Mouse (Mus musculus) brain, embryonic 18.5 days (tissue): ENCODE results near the gene Tarm1.

Source experiments
- DNase-seq: peaks from one replicate; pipeline ENCODE4 v3.0.0-alpha.2; 2012; ENCODE audit warnings: low read depth, low spot score

The Tarm1 gene

GRCm38 (mm10) chr7:3502439-3502838 lies at the start of gene Tarm1:
TSS of gene Tarm1 (minus strand) at chr7:3502624.
- DNase-seq, result no peak

- DNase-seq, result no peak
Observed at GRCm38 (mm10) chr7:3505913-3506312, 3.5 kb upstream of the Tarm1 start.

DNA sequence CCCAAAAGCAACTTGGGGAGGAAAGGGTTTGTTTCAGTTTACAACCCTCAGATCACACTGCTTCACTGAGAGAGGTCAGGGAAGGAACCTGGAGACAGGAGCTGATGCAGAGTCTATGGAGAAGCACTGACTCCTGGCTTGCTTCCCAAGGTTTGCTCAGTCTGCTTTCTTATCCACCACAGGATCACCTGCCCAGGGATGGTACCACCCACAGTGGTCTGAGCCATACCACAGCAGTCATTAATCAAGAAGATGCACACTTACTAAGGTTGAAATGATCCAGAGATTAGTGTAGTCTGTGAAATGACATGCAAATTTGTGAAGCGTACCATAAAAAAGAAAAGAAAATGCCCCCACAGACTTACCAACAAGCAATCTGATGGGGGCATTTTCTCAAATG lies 2.0 kb downstream of the Tarm1 start:
- DNase-seq, result no peak

DNA sequence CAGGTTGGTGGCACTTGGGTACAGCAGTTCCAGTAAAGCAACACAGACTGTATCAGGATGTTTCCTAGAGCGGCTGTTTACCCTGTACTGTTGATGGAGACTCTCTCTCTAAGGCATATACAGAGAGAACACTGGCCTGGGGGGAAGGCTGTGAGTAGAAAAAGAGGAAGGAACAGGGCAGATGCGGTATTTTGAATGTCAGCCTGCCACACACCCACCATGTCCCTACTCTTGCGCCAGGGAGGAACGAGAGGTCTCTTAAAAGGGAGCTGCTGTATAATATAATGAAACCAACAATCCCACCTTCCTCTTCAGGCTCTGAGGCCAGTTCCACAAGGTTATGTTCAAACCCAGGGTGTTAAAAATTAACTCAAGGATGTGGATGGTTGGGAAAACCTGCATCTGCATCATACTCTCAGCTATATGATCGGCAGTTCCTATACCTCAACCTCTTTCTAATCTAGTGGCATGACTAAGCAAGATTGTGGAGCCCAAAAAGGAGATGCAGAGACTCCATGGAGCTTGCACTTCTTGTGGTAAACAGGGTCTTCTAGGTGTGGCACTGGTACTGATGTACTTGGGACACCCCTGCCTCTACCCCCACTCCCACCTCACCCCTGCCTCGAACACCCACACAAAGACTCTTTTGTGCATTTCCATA lies 20.3 kb downstream of the Tarm1 start:
- DNase-seq, result no peak

- no peak for DNase-seq
Observed at GRCm38 (mm10) chr7:3476728-3477127, 25.7 kb downstream of the Tarm1 start.

- no peak for DNase-seq
Observed at GRCm38 (mm10) chr7:3474291-3475080, 27.9 kb downstream of the Tarm1 start.

GRCm38 (mm10) chr7:3472774-3473173 lies 29.6 kb downstream of the Tarm1 start:
- DNase-seq, result no peak

DNA sequence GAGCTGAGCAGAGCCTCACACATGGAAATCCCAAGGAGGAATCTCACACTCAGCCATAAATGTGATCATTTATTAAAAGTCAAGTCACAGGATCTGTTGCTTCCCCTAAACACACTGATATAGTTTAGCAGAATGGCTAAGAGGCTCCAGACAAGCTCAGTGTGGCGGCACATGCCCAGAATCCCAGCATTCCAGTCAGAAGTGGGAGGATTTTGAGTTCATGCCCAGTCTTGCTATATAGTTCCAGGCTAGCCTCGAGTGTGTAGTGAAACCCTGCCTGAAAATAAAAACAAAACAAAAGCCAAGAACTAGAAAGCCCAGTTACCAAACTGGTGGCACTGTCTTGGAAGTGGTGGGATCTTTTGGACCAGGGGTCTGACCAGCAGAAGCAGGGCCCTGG lies 33.8 kb downstream of the Tarm1 start:
- no peak for DNase-seq

- DNase-seq, result no peak
Observed at GRCm38 (mm10) chr7:3463306-3463705, 39.1 kb downstream of the Tarm1 start.

- no peak for DNase-seq
Observed at GRCm38 (mm10) chr7:3460261-3460660, 42.2 kb downstream of the Tarm1 start.

- no peak for DNase-seq
Observed at GRCm38 (mm10) chr7:3457841-3458217, 44.6 kb downstream of the Tarm1 start.

DNA sequence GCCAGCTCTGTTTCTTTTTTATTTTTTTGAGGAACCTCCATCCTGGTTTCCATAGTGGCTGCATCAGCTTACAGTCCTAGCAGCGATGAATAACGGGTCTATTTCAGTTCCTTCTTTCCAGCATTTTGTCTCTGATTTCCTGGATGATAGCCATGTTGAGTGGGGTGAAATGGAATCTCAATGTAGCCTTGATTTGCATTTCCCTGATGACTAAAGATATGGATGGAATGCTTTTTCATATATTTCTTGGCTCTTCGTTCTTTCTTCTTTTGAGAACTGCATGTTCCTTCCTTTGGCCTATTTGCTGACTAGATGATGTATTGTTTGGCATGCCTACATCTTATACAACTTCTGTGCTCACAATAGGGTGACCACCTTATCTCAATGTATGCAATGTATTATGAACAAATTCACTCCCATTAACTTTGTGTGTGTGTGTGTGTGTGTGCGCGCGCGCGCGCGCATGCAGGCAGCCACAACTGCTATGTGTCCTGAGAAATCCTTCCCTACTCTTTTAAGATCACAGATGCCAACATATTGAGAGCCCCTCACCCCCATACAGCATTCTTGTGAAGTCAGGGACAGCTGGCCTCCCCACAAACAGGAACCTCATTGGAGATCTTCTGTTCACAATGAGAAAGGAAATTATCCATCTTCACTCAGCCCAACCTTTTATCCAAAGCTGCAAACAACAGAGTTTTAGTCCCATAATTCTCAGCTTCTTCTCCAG lies 45.1 kb downstream of the Tarm1 start:
- no peak for DNase-seq

- DNase-seq, result no peak
Observed at GRCm38 (mm10) chr7:3453486-3454183, 48.8 kb downstream of the Tarm1 start.

GRCm38 (mm10) chr7:3452821-3453485 lies 49.5 kb downstream of the Tarm1 start:
- DNase-seq, result no peak

DNA sequence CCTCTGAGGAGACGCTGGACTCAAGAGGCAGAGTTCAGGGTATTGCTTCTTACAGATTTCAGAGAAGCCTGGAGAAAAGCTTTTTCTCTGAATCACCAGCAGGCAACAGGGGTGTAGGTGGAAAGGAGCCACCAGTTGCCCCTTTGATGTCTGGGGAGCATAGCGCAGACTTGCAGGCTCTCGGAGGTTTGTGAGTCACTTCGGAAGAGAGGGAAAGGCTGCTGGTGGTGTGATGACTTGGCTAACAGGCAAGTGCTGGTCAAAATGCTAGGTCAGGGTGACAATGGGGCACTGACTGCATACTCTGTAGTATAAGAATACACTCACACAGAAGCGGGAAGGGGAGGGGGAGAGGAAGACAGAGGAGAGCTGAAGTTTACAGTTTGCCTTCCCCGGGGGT lies 51.3 kb downstream of the Tarm1 start:
- DNase-seq, result no peak

- no peak for DNase-seq
Observed at GRCm38 (mm10) chr7:3450671-3451070, 51.8 kb downstream of the Tarm1 start.

- DNase-seq, result no peak
Observed at GRCm38 (mm10) chr7:3448737-3449454, 53.5 kb downstream of the Tarm1 start.

- no peak for DNase-seq
Observed at GRCm38 (mm10) chr7:3447026-3447425, 55.4 kb downstream of the Tarm1 start.

- DNase-seq, result no peak
Observed at GRCm38 (mm10) chr7:3446584-3446983, 55.8 kb downstream of the Tarm1 start.

DNA sequence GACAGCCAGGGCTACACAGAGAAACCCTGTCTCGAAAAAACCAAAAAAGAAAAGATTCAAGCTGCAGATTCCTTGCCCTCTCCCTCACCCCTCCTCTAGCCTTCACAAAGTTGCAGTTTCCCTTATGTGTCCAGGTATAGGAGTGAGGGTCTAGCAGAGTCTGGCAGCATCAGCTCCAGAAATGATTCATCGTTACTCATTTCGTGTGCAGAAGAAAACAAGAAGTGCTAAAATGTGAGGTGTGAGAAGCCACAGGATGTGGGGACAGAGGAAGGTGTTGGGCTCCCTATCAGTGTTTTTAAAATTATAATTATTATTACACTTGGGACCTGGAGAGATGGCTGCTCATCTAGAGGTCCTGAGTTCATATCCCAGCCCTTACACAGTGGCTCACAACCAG lies 57.7 kb downstream of the Tarm1 start:
- DNase-seq, result no peak
